Mouse (Mus musculus) liver, adult 2 months (tissue): ENCODE results near the gene N4bp2l2. TPM values are rescaled to one million over a fixed set of nuclear protein-coding genes. Genes with fewer than 3 reads are reported as not detected.

Source experiments
- DNase-seq: peaks from one replicate; pipeline ENCODE4 v3.0.0-alpha.2; 2011; ENCODE audit warnings: low read depth, low spot score; ENCODE audit errors: extremely low read depth
- H3K27ac ChIP-seq: fragments of 200-500 bp; replicated peaks from 2 replicates; pipeline ENCODE4 v1.5.1; 2012; ENCODE audit warnings: low read depth, mild to moderate bottlenecking, control low read depth, inconsistent platforms, low read length; ENCODE audit not compliant: insufficient read depth
- H3K27me3 ChIP-seq: fragments of 200-500 bp; 2 replicates; pipeline ENCODE4 v1.6.1; 2012; ENCODE audit warnings: mild to moderate bottlenecking, moderate library complexity, low read length, inconsistent platforms; ENCODE audit not compliant: control insufficient read depth, insufficient read depth
- H3K36me3 ChIP-seq: fragments of 200-500 bp; 2 replicates; pipeline ENCODE4 v1.6.1; 2012; ENCODE audit warnings: low read length, inconsistent platforms; ENCODE audit not compliant: control insufficient read depth, insufficient read depth
- H3K4me1 ChIP-seq: fragments of 200-500 bp; 2 replicates; pipeline ENCODE4 v1.6.1; 2011; ENCODE audit warnings: low read length; ENCODE audit not compliant: control insufficient read depth, insufficient read depth
- H3K4me3 ChIP-seq: fragments of 200-500 bp; 2 replicates; pipeline ENCODE4 v1.5.1; 2011; ENCODE audit warnings: low read depth, mild to moderate bottlenecking, control low read depth, low read length, moderate library complexity; ENCODE audit not compliant: insufficient read depth
- H3K79me2 ChIP-seq: fragments of 200-500 bp; 2 replicates; pipeline ENCODE4 v1.6.1; 2012; ENCODE audit warnings: inconsistent platforms, mild to moderate bottlenecking, low read length, moderate library complexity; ENCODE audit not compliant: control insufficient read depth, insufficient read depth
- H3K9ac ChIP-seq: fragments of 200-500 bp; 2 replicates; pipeline ENCODE4 v1.6.1; 2012; ENCODE audit warnings: low read depth, mild to moderate bottlenecking, control low read depth, inconsistent platforms, low read length
- CTCF ChIP-seq: fragments of 200-500 bp; IDR thresholded peaks from 2 replicates; pipeline ENCODE4 v1.5.1; 2011; ENCODE audit warnings: low read depth, low read length, control low read depth
- POLR2A ChIP-seq: fragments of 200-500 bp; IDR thresholded peaks from 2 replicates; pipeline ENCODE4 v1.6.1; 2011; ENCODE audit warnings: low read length, control low read depth; ENCODE audit not compliant: insufficient read depth; ENCODE audit errors: extremely low read depth
- WGBS: fragments of 180-500 bp; shearing (Covaris S2); methylation state at CpG from one replicate; pipeline ENCODE4 v1.1.7; 2018; 5-methylcytosine and 5-hydroxymethylcytosine counted together
- polyA plus RNA-seq: library from polyadenylated mRNA; depleted of rRNA; stranded (reverse); fragments of >200 nt; gene quantifications from 2 replicates; pipeline ENCODE4 v1.2.3, GENCODE M21; 2012
- total RNA-seq: library from RNA; depleted of rRNA; stranded (reverse); fragments of >200 nt; gene quantifications from 2 replicates; pipeline ENCODE4 v1.2.3, GENCODE M21; 2014

N4bp2l2 gene
- total and polyA plus RNA-seq, 2 experiments = 6.9 to 60.5 TPM

DNA sequence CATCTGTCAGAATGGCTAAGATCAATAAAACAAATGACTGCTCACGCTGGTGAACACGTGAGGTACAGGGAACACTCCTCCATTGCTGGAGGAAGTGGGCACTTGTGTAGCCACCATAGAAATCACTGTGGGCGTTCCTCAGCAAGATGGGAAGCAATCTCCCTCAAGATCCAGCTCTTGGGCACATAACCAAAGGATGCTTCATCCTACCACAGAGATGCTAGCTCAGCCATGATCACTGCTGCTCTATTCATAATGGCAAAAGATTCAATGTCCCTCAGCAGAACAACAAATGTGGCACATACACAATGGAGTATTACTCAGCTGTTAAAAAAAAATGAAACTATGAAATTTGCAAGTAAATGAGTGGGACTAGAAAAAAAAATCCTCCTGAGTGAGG is 49.3 kb downstream of the N4bp2l2 start:
- Histone ChIP-seq H3K9ac (no peak overlapping the region), H3K4me3 (no peak overlapping the region), H3K4me1 (peaks cover 2% of the 10 kb centered on the region; the same call in 1 of the 2 replicates), H3K27me3 (no peaks in the 10 kb centered on the region), H3K27ac (no peak overlapping the region), H3K79me2 (no peaks in the 10 kb centered on the region), H3K36me3 (0 out of 2 replicates have a peak, but pooled peaks cover 2% of the 10 kb centered on the region)
- WGBS = 75% methylated on average over 3 of the region's 3 CpGs
- DNase-seq = no peak
- TF ChIP-seq POLR2A (no peak), CTCF (no peak)

DNA sequence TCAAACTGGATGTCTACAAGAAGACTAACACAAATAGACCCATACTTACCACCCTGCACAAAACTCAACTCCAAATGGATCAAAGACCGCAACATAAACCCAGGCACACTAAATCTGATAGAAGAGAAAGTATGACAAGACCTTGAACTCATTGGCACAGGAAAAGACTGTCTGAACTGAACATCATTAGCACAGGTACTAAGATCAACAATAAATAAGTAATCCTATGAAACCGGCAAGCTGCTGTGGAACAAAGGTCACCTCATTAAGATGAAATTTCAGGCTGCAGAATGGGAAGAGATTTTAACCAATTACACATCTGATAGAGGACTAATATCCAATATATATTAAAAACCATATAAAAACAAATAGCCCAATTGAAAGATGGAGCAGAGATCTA is 49.8 kb downstream of the N4bp2l2 start:
- Histone ChIP-seq H3K27ac (no peak overlapping the region), H3K4me3 (no peak overlapping the region), H3K36me3 (0 out of 2 replicates have a peak, but pooled peaks cover 2% of the 10 kb centered on the region), H3K79me2 (no peaks in the 10 kb centered on the region), H3K4me1 (peaks cover 2% of the 10 kb centered on the region; the same call in 1 of the 2 replicates), H3K27me3 (no peaks in the 10 kb centered on the region), H3K9ac (no peak overlapping the region)
- 46% methylated on average over 2 of the region's 2 CpGs for WGBS
- TF ChIP-seq CTCF (no peak), POLR2A (no peak)
- DNase-seq = peak; percentile 61

DNA sequence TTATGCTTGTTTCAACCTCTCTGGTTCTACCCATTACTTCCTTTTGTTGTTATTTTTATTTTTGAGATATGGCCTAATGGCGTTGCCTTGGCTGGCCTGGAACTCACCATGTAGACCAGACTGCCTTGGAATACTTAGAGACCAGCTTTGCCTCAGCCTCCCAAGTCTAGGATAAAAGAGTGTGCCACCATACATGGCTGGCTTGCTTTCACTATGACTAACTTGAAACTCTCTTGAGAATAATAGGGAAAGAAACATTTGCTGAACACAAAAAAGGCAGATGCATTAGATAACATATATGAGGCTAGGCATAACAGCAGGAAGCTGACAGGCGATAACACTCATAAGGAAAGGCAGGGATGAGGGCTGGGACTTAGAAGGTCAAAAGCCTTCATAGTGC is 51.9 kb downstream of the N4bp2l2 start:
- 85% methylated on average over 2 of the region's 2 CpGs for WGBS
- no peak for DNase-seq

DNA sequence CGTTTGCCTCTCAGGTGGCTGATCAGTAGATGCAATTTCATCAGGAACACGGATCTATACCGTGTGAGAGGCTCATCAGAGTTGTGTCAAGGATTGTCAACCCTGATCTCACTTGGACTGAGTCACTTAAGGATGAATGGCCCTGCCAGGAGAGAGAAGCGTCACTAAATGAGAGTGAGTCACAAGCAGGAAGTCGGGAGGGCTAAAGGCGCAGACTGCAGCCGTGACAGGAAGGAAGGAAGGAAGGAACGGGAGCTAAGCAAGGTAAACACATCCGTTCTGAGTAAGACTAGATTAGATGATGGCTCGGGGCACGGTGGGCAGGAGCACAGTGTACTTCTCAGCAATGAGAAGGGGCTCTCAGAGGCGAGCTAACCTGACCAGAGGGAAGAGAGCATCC is 54.3 kb downstream of the N4bp2l2 start:
- no peak overlapping the region for H3K9ac ChIP-seq
- 73% methylated on average over 12 of the region's 12 CpGs for WGBS
- H3K4me3 ChIP-seq = no peak overlapping the region
- no peaks in the 10 kb centered on the region for H3K79me2 ChIP-seq
- DNase-seq = no peak
- no peak for TF ChIP-seq POLR2A
- TF ChIP-seq CTCF = no peak
- no peaks in the 10 kb centered on the region for H3K27me3 ChIP-seq
- H3K27ac ChIP-seq = no peak overlapping the region
- H3K4me1 ChIP-seq = peaks cover under 1% of the 10 kb centered on the region; the same call in 1 of the 2 replicates
- H3K36me3 ChIP-seq = peaks cover 3% of the 10 kb centered on the region; the same call in 1 of the 2 replicates

More for the DNA sequence above, 51.9 kb downstream of the N4bp2l2 start:
- peaks cover 2% of the 10 kb centered on the region; the same call in 1 of the 2 replicates for H3K4me1 ChIP-seq
- H3K27me3 ChIP-seq = no peaks in the 10 kb centered on the region
- no peak overlapping the region for H3K9ac ChIP-seq
- 0 out of 2 replicates have a peak overlapping the region, but pooled peaks have one; percentile 27 for H3K27ac ChIP-seq
- H3K36me3 ChIP-seq = 0 out of 2 replicates have a peak, but pooled peaks cover 2% of the 10 kb centered on the region
- no peak overlapping the region for H3K4me3 ChIP-seq
- TF ChIP-seq CTCF = no peak
- no peak for TF ChIP-seq POLR2A
- H3K79me2 ChIP-seq = no peaks in the 10 kb centered on the region

DNA sequence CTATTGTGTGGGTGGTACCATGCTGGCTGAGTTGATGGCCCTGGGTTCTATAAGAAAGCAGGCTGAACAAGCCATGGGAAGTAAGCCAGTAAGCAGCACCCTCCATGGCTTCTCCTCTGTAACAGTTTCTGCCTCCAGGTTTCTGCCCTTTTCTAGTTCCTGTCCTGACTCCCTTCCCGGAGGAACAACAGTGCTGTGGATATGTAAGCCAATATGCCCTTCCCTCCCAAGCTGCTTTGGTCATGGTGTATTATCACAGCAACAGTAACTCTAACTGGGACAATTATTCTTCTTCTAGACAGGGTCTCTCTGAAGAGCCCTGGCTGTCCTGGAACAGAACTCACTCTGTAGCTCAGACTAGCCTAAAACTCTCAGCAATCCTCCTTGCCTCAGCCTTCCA is 54.8 kb downstream of the N4bp2l2 start:
- Histone ChIP-seq H3K9ac (no peak overlapping the region), H3K27me3 (no peaks in the 10 kb centered on the region), H3K4me1 (no peaks in the 10 kb centered on the region), H3K27ac (no peak overlapping the region), H3K79me2 (no peaks in the 10 kb centered on the region), H3K4me3 (no peak overlapping the region), H3K36me3 (peaks cover 5% of the 10 kb centered on the region; the same call in 1 of the 2 replicates)
- no peak for TF ChIP-seq CTCF
- no peak for TF ChIP-seq POLR2A
- 88% methylated on average over 1 of the region's 1 CpGs for WGBS
- DNase-seq = no peak

DNA sequence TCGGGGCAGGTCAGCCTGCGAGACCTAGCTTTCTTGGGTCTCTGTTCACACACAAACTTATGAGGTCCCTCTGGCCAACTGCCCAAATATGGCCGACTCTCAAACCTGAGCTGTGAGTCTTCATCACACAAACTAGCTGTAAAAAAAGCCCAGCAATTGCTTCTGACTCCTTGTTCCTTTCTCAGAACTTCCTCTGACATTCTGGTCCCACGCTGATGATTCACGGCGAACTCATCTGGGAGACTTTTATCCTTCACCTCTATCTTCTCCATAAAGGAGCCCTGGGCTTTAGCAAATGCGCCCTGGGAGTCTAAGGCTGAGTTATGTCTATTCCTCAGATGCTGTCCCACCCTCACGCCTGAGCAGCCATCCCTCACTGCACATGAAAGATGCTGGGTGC is 58.4 kb downstream of the N4bp2l2 start:
- no peak overlapping the region for H3K27ac ChIP-seq
- no peaks in the 10 kb centered on the region for H3K27me3 ChIP-seq
- WGBS = 97% methylated on average over 8 of the region's 8 CpGs
- H3K9ac ChIP-seq = no peak overlapping the region
- TF ChIP-seq CTCF (no peak), POLR2A (no peak)
- no peaks in the 10 kb centered on the region for H3K79me2 ChIP-seq
- DNase-seq = no peak
- H3K36me3 ChIP-seq = peaks cover 3% of the 10 kb centered on the region; the same call in 1 of the 2 replicates
- no peak overlapping the region for H3K4me3 ChIP-seq
- H3K4me1 ChIP-seq = peaks cover 2% of the 10 kb centered on the region; the same call in 1 of the 2 replicates
